Mouse (Mus musculus) stomach, postnatal 0 days (tissue): ENCODE results near the gene Hspb7. TPM values are rescaled to one million over a fixed set of nuclear protein-coding genes. Genes with fewer than 3 reads are reported as not detected.

Experiments used
- ATAC-seq: fragments of 200-750 bp; cut with Nextera tagmentation; 2 replicates; pipeline ENCODE4 v1.8.0; 2017; ENCODE audit not compliant: low FRiP score, low TSS enrichment
- DNase-seq: peaks from one replicate; pipeline ENCODE4 v3.0.0-alpha.2; 2016; ENCODE audit warnings: low spot score
- H3K27ac ChIP-seq: fragments of 300-500 bp; sonication (generic); replicated peaks from 2 replicates; pipeline ENCODE4 v1.5.1; 2014; ENCODE audit warnings: mild to moderate bottlenecking, control low read depth
- H3K27me3 ChIP-seq: fragments of 300-500 bp; sonication (generic); 2 replicates; pipeline ENCODE4 v1.6.1; 2014; ENCODE audit warnings: low read length; ENCODE audit not compliant: control insufficient read depth, insufficient read depth
- H3K36me3 ChIP-seq: fragments of 300-500 bp; sonication (generic); 2 replicates; pipeline ENCODE4 v1.6.1; 2014; ENCODE audit warnings: low read length, mixed read lengths; ENCODE audit not compliant: control insufficient read depth, insufficient read depth
- H3K4me1 ChIP-seq: fragments of 300-500 bp; sonication (generic); replicated peaks from 2 replicates; pipeline ENCODE4 v1.6.1; 2014; ENCODE audit warnings: antibody characterized with exemption; ENCODE audit not compliant: control insufficient read depth, insufficient read depth
- H3K4me2 ChIP-seq: fragments of 300-500 bp; sonication (generic); replicated peaks from 2 replicates; pipeline ENCODE4 v1.6.1; 2014; ENCODE audit warnings: low read depth, mild to moderate bottlenecking, control low read depth, moderate library complexity
- H3K4me3 ChIP-seq: fragments of 300-500 bp; sonication (generic); 2 replicates; pipeline ENCODE4 v1.5.1; 2014; ENCODE audit warnings: low read depth, low read length, control low read depth
- H3K9ac ChIP-seq: fragments of 300-500 bp; sonication (generic); 2 replicates; pipeline ENCODE4 v1.6.1; 2014; ENCODE audit warnings: mild to moderate bottlenecking, low read length, control low read depth, mixed read lengths
- H3K9me3 ChIP-seq: fragments of 300-500 bp; sonication (generic); 2 replicates; pipeline ENCODE4 v1.6.1; 2016; ENCODE audit warnings: low read length; ENCODE audit not compliant: control insufficient read depth
- CTCF ChIP-seq: IDR thresholded peaks from 2 replicates; pipeline ENCODE4 v1.5.1; 2016; ENCODE audit warnings: antibody characterized with exemption, low read depth, mild to moderate bottlenecking, moderate library complexity
- EP300 ChIP-seq: optimal IDR thresholded peaks from 2 replicates; pipeline ENCODE3; 2016; ENCODE audit warnings: antibody characterized with exemption
- WGBS: fragments of 180-500 bp; shearing (Covaris S2); extraction: QIAGEN DNeasy Blood & Tissue Kit; methylation state at CpG from one replicate; pipeline ENCODE4 v1.1.7; 2014; 5-methylcytosine and 5-hydroxymethylcytosine counted together
- polyA plus RNA-seq: library from polyadenylated mRNA; unstranded; fragments of >200 nt; fragmentation: Nextera tagmentation; extraction: Ambion mirVana; gene quantifications from 2 replicates; pipeline ENCODE4 v1.2.1, GENCODE M21; 2015

Hspb7 gene
- polyA plus RNA-seq, 1 experiment from 2014 or later = 2.3 TPM

GRCm38 (mm10) chr4:141429381-141429780 is 8.8 kb downstream of the Hspb7 start:
- no peak overlapping the region for H3K4me2 ChIP-seq
- H3K36me3 ChIP-seq = no peaks in the 10 kb centered on the region
- H3K27me3 ChIP-seq = no peaks in the 10 kb centered on the region
- ATAC-seq (no peak), DNase-seq (no peak)
- H3K9me3 ChIP-seq = no peaks in the 10 kb centered on the region
- peaks cover 2% of the 10 kb centered on the region; the same call in 1 of the 2 replicates for H3K4me1 ChIP-seq
- H3K27ac ChIP-seq = no peak overlapping the region
- TF ChIP-seq EP300 (no peak), CTCF (no peak)
- no peak overlapping the region for H3K4me3 ChIP-seq
- H3K9ac ChIP-seq = no peak overlapping the region
- 84% methylated on average over 6 of the region's 6 CpGs for WGBS

GRCm38 (mm10) chr4:141429847-141430246 is 9.3 kb downstream of the Hspb7 start:
- peak; percentile 82 for TF ChIP-seq CTCF
- TF ChIP-seq EP300 = no peak
- H3K9ac ChIP-seq = no peak overlapping the region
- H3K4me3 ChIP-seq = no peak overlapping the region
- no peak overlapping the region for H3K27ac ChIP-seq
- WGBS = 48% methylated on average over 9 of the region's 9 CpGs
- H3K4me2 ChIP-seq = no peak overlapping the region
- H3K36me3 ChIP-seq = no peaks in the 10 kb centered on the region
- no peak for ATAC-seq
- H3K9me3 ChIP-seq = no peaks in the 10 kb centered on the region
- H3K27me3 ChIP-seq = no peaks in the 10 kb centered on the region
- DNase-seq = peak; percentile 61
- peaks cover 2% of the 10 kb centered on the region; the same call in 1 of the 2 replicates for H3K4me1 ChIP-seq

- no peak overlapping the region for H3K4me3 ChIP-seq
- ATAC-seq (no peak), DNase-seq (peak; percentile 78)
- no peaks in the 10 kb centered on the region for H3K27me3 ChIP-seq
- no peaks in the 10 kb centered on the region for H3K9me3 ChIP-seq
- 43% methylated on average over 9 of the region's 9 CpGs for WGBS
- no peak overlapping the region for H3K9ac ChIP-seq
- peaks cover 2% of the 10 kb centered on the region; the same call in 1 of the 2 replicates for H3K4me1 ChIP-seq
- TF ChIP-seq EP300 = no peak
- peak; percentile 94 for TF ChIP-seq CTCF
- no peaks in the 10 kb centered on the region for H3K36me3 ChIP-seq
- H3K4me2 ChIP-seq = no peak overlapping the region
- no peak overlapping the region for H3K27ac ChIP-seq
Observed at GRCm38 (mm10) chr4:141430997-141431396, 10.4 kb downstream of the Hspb7 start.

- TF ChIP-seq CTCF = no peak
- no peak for TF ChIP-seq EP300
- Histone ChIP-seq H3K9me3 (no peaks in the 10 kb centered on the region), H3K27ac (no peak overlapping the region), H3K36me3 (no peaks in the 10 kb centered on the region), H3K4me1 (no peaks in the 10 kb centered on the region), H3K9ac (no peak overlapping the region), H3K4me3 (no peak overlapping the region), H3K27me3 (no peaks in the 10 kb centered on the region), H3K4me2 (no peak overlapping the region)
- 50% methylated on average over 14 of the region's 14 CpGs for WGBS
- DNase-seq = no peak
- ATAC-seq = no peak
Observed at GRCm38 (mm10) chr4:141432666-141433065, 12.1 kb downstream of the Hspb7 start.

GRCm38 (mm10) chr4:141433191-141433590 is 12.6 kb downstream of the Hspb7 start:
- no peak for TF ChIP-seq CTCF
- no peak for TF ChIP-seq EP300
- Histone ChIP-seq H3K9me3 (no peaks in the 10 kb centered on the region), H3K4me3 (no peak overlapping the region), H3K4me1 (no peaks in the 10 kb centered on the region), H3K27ac (no peak overlapping the region), H3K4me2 (no peak overlapping the region), H3K36me3 (no peaks in the 10 kb centered on the region), H3K9ac (no peak overlapping the region), H3K27me3 (no peaks in the 10 kb centered on the region)
- DNase-seq (no peak), ATAC-seq (no peak)
- WGBS = 84% methylated on average over 18 of the region's 18 CpGs

GRCm38 (mm10) chr4:141435974-141436373 is 15.4 kb downstream of the Hspb7 start, which contains the start of gene Srarp:
Gene Srarp (minus strand): TSS chr4:141436105.
- no peaks in the 10 kb centered on the region for H3K9me3 ChIP-seq
- H3K4me2 ChIP-seq = no peak within 1 kb of the TSS
- DNase-seq (no peak), ATAC-seq (no peak)
- H3K4me3 ChIP-seq = no peak within 1 kb of the TSS
- H3K27ac ChIP-seq = no peak within 1 kb of the TSS
- no peak within 1 kb of the TSS for H3K9ac ChIP-seq
- H3K4me1 ChIP-seq = no peaks in the 10 kb centered on the region
- no peaks in the 10 kb centered on the region for H3K27me3 ChIP-seq
- 89% methylated on average over 1 of the region's 1 CpGs for WGBS
- TF ChIP-seq EP300 = no peak
- TF ChIP-seq CTCF = no peak
- H3K36me3 ChIP-seq = no peaks in the 10 kb centered on the region
